Mouse (Mus musculus) CH12F3 (cell line): ENCODE measurements around the gene Jazf1.

ENCODE experiments used
- in situ Hi-C: fragments of 300-500 bp; cut with MboI; formaldehyde crosslinking; loops from 2 replicates; pipeline ENCODE4 v1.14.3; 2020; ENCODE audit warnings: low sequenced_read_pairs

The Jazf1 gene

GRCm38 (mm10) chr6:52961660-52962490 lies 106.6 kb downstream of the Jazf1 start:
- in situ Hi-C loops, result no loop called here

DNA sequence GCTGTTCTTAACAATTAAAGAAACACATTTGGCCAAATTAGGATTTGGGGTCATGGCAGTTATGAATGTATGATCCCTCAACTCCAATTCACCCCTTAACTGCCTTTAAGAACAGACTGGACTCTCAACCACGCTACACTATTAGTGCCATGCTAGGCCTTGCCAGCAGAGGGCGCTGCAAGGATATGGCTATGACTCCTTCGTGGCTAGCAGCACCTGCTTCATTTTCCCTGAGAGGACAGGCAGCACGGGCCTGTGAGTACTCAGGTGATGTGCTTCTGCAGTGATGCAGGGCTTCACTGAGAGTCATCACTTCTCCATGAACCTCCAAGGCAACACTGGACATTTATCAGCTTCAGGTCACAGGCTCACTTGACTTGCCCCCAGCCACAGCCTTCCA lies 110.7 kb downstream of the Jazf1 start:
- in situ Hi-C loops, result no loop called here

DNA sequence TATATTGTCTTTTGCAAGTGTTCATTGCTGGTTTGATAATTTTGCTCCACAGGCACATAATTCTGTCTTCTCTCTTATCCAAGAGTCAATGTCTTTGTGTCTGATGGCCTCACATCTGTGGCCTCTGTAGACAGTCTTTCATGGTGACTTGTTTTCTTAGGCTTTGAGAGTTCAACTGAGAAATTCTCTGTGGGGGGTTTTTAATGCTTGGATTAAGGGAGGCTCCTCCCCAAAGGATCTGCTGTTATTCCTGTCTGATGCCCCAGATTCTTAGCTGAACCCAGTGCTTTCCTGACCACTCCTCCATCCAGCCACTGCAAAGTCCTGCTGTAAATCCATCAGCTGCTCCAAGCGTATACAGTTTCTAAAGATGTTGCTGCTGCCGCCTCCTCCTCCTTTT lies 112.3 kb downstream of the Jazf1 start:
- in situ Hi-C loops, result no loop called here

DNA sequence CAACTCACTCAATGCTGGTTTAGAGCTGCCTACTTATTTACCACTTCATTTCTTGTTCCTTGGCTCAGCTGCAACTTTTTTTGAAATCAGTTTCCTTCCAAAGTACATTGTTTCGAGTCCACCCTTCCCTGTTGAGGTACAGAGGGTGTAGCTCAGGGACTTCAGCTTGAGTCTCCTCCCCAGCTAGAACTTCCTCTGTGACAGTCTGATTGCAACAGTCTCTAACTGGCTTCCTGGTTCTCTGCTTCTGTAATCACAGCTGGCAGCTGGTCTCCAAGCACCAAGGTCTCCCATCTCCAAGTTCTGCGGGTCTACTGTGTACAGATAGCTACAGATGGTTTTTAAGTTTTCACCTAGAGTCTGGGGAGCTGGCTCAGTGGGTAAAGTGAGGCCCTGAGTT lies 113.1 kb downstream of the Jazf1 start:
- in situ Hi-C loops, result no loop called here

GRCm38 (mm10) chr6:52954861-52955260 lies 113.6 kb downstream of the Jazf1 start:
- in situ Hi-C loops, result no loop called here

DNA sequence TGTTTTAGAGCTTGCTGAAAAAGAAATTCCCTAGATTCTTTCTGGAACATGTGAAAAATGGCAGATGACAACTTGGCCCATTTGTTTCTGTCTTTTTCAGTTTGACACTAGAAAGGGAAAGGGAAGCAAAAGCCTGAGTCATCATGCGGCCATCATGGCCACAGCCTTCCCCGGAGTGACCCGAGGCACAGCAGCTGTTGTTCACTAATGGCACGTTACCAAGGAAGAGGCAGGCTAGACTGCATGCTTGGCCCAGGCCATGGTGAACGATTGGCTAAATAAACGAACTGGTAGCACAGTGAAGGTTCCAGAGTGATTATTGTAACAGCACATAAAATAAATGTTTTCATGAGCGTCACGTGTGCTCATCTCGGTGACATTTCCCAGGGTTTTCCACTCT lies 114.0 kb downstream of the Jazf1 start:
- in situ Hi-C loops, result no loop called here

GRCm38 (mm10) chr6:52952526-52952900 lies 115.9 kb downstream of the Jazf1 start:
- in situ Hi-C loops, result no loop called here

DNA sequence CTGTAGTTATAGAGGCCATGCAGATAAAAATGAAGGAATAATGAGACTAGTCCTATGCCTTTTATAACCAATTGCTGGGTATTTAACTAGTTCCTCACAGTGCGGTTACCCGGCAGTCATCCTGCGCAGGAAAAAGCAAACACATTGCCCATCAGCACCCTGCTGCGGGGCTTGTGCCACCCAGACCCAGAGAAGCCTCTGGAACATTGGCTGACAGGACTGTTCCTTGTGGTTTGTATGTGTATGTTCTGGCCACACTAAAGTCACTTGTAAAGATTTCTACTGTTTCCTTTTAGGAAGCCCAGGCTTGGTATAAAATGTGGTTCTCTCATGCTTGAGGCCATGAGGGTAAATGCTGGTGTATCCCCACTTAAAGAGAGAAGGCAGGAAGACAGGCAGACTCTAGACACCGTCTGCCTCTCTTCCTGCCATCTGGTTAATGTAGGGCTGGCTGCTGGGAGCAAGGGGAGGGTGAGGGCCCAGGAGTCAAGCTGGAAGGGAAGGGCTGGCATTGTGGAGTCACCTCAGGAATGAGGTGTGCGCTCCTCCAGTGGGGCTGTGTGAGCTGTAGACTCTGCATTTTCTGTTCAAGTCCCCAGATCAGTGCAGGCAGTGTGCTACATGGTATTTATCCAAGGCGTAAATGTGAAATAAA lies 116.4 kb downstream of the Jazf1 start:
- in situ Hi-C loops, result no loop called here

DNA sequence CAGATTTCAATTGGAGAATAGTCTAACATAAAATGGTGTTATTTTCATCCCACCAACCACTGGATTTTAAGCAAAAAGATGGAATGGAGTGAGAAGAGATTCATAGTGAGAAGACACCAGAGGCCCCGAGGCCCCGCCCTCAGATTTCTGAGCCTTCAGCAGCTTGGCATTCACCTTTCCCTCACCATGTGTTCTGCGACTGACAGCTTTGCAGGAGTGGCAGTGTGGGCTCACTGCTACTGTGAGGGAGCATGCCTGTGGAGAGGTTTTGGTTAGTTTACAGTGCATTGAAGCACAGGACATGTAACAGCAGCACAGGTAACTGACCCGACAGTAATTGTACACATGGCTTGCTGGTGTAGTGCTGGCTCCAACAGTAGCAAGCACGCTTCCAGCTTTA lies 118.1 kb downstream of the Jazf1 start:
- in situ Hi-C loops, result no loop called here

- in situ Hi-C loops, result no loop called here
Observed at GRCm38 (mm10) chr6:52942534-52942933, 125.9 kb downstream of the Jazf1 start.

DNA sequence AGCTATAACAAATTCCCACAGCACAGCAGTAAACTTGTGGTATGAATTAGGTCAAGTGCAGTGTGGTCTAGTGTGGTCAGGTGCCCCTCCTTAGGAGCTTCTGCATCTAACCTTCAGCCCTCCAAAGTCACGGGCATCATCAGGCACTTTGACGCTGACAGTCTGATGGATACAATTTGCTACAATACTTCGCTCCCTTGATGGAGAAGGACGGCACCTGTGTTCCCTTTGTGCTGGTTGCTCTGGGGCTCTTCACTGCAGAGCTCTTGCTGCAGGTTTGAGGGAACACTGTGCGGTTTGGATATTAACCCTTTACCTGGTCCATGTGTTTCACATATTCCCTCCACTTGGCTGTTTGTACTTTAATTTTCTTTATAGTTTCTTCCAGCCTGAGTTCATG lies 126.3 kb downstream of the Jazf1 start:
- in situ Hi-C loops, result no loop called here

GRCm38 (mm10) chr6:52937916-52938315 lies 130.5 kb downstream of the Jazf1 start:
- in situ Hi-C loops, result no loop called here

GRCm38 (mm10) chr6:52936995-52937394 lies 131.4 kb downstream of the Jazf1 start:
- in situ Hi-C loops, result no loop called here

DNA sequence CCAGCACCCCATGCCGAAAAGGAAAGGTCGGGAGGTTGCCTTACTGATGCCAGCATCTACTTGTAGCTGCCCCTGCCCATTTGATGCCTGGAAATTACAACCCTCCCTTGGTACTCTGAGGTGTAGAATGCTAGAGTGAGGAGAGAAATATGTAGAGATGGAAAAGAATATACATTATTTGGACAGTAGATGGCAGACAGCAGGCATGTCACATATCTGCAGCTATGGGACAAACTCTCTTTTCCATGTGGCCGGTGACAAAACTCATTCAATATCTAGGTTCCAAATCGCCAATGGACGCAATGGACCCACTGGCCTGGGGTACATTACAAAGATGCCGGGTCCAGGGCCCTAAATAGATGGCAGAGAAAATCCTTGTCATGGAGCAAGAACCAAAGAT lies 134.4 kb downstream of the Jazf1 start:
- in situ Hi-C loops, result no loop called here

DNA sequence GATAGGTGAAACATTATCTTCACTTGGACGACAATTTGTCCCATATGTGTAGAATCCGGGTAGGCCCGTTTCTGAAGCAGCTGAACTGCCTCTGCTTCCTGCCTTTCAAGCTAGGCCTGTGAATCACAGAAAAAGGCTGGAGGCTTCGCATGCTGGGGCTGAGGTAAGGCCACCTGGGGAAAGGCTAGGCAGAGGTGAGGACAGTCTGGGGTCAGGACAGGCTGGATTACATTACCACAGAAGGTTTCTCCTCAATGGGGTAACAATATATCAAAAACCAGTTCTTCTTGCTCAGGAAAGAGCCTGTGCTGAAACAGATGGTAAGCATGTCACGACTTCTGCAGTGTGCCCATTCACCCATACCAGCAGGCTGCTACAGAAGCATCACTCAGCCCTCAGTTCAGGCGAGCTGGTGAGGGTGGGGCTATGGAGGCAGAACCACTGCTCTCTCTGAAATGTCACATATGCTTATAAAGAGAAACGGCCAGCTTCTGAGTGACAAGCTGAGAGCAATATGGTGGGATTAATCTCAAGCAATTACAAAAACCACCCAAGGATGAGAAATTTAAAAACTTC lies 135.7 kb downstream of the Jazf1 start:
- in situ Hi-C loops, result no loop called here

DNA sequence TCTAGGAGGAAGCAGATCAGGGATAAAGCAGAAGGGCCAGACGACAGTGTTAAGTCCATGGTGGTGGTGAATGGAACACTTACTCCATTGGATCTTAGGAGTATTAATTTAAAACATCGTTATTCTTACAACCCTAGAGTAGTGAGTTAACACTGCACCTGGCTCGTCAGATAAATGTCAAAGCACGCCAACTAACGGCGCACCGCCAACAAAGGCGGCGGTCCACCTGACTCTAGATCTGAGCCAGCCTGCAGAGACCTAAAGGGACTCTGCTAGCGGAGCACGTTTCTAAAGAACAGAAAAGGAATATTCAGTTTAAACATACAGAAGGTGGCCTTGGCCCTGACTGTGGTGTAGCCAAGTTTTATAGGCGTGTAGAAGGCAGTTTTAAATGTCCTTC lies 139.1 kb downstream of the Jazf1 start:
- in situ Hi-C loops, result no loop called here

DNA sequence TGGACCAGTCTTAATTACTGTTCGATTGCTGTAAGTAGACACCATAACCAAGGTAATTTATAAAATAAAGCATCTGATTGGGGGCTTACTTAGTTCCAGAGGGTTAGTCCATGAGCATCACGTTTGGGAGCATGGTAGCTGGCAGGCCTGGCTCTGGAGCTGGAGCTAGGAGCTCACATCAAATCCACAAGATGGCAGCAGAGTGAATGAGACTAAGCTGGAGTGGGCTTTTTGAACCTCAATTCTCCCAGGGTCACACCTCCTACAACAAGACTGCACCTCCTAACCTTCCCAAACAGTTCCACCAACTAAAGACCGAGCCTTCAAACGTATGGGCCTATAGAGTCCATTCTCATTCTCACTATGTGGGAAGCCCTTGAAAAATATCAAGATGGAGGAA lies 141.5 kb downstream of the Jazf1 start:
- in situ Hi-C loops, result no loop called here

DNA sequence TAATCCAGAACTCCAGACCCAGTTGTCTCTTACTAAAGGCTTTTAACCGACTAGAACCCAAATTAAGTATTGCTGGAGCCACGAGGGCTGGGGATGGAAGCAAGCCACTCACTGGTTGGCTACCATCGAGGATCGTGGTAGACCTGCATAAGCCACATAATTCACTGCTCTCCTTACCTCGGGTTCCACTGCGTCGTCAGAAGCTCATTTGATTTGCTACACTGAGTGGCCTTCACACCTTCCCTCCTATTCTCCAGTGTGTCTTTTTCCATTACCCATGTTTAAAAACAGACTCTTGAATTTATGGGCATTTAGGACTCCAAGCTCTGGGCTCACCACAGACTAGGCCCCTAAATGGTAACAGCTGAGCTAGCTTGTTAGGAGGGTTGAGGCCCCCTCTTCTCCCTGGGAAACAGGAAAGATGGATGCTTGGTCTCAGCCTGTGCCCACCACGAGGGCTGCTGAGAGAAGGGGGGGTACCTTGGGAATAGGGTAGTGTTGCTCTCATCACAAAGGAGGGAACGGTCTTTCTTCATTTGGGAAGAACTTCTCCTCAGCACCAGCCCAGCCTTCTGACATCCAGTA lies 142.9 kb downstream of the Jazf1 start:
- in situ Hi-C loops, result no loop called here

GRCm38 (mm10) chr6:52921248-52921647 lies 147.2 kb downstream of the Jazf1 start:
- in situ Hi-C loops, result loop anchor here (25.0 kb wide), 1 partner anchor 659 kb away; the partner anchor contains the start of gene Hoxa13

GRCm38 (mm10) chr6:52920719-52921118 lies 147.7 kb downstream of the Jazf1 start:
- in situ Hi-C loops, result loop anchor here (25.0 kb wide), 1 partner anchor 658 kb away; the partner anchor contains the start of gene Hoxa13

GRCm38 (mm10) chr6:52919442-52919841 lies 149.0 kb downstream of the Jazf1 start:
- in situ Hi-C loops, result loop anchor here (10.0 to 25.0 kb wide), 2 partner anchors 75 to 657 kb away; partner anchors contain the start of gene Hoxa13
